Mouse (Mus musculus) lung, adult 2 months (tissue): ENCODE data around the gene Crot.

Experiments
- CTCF ChIP-seq: fragments of 200-500 bp; IDR thresholded peaks from 2 replicates; pipeline ENCODE4 v1.5.1; 2011; ENCODE audit warnings: mild to moderate bottlenecking, low read length, control low read depth; ENCODE audit not compliant: insufficient read depth
- POLR2A ChIP-seq: fragments of 200-500 bp; IDR thresholded peaks from 2 replicates; pipeline ENCODE4 v1.6.1; 2011; ENCODE audit warnings: low read depth, mild to moderate bottlenecking, control low read depth, low read length, borderline replicate concordance; ENCODE audit errors: extremely low read depth

DNA sequence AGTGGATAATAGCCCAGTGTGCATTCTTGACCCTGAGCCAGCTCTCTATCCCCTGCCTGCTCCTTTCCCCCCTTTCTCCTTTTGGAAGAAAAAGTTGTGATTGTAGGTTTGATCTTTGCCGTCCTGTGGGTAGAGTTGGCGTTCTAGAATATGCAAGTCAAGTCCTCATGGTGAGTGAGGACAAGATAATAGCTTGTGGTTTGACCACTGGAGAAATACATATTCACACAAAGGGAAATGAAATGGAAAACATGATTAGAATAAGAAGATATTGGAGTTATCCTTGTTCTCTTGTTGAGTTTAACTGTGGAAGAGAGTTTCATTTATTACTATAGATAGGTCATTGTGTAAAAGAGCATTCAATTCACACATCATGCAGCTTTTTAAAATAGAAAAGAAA is 80.7 kb downstream of the Crot start:
- TF ChIP-seq CTCF (no peak), POLR2A (no peak)
